Mouse (Mus musculus) lung, postnatal 36 days (tissue): ENCODE results near the gene Atxn1.

Experiments
- DNase-seq: peaks from one replicate; pipeline ENCODE4 v3.0.0; 2022; ENCODE audit warnings: mixed read lengths

Atxn1 gene

GRCm38 (mm10) chr13:45661283-45662185 is 303.3 kb downstream of the Atxn1 start:
- no peak for DNase-seq

DNA sequence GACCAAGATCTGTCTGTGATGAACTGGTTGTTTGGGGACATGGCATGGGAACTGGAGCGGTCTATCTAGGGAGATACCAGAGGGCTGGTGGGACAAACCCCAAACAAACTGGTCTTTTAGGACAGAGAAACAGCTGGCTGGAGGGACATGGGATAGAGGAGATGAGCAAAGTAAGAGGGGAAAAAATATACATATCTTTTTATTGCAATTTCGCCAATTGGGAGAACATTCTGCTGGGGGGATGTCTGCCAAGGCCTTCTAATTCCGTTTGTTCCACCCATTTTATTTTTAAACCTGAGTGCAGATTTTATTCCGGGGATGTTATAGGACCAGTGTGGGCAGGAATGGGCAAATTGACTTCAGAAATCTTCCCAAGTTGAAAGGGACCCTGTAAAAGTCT is 305.0 kb downstream of the Atxn1 start:
- no peak for DNase-seq

GRCm38 (mm10) chr13:45658343-45658742 is 306.5 kb downstream of the Atxn1 start:
- DNase-seq, result peak; percentile 75

DNA sequence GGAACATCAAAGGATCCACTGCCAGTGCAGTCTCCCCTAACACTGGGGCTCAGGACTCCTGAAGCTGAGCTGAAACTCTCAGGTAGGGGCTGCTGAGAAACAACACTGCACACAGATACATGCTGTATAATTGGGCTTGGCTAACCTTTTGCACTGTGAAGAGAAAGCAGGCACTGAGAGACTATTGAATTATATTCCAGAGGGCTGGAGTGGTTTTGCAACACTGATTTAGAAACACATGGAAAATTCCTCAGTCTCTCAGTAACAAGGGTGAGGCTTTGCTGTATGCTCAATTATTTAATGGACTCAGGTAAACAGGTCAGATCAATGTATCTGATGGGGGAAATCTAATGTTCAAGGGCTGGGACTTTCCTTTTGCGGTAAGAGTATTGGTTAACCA is 307.6 kb downstream of the Atxn1 start:
- DNase-seq, result peak; percentile 26

DNA sequence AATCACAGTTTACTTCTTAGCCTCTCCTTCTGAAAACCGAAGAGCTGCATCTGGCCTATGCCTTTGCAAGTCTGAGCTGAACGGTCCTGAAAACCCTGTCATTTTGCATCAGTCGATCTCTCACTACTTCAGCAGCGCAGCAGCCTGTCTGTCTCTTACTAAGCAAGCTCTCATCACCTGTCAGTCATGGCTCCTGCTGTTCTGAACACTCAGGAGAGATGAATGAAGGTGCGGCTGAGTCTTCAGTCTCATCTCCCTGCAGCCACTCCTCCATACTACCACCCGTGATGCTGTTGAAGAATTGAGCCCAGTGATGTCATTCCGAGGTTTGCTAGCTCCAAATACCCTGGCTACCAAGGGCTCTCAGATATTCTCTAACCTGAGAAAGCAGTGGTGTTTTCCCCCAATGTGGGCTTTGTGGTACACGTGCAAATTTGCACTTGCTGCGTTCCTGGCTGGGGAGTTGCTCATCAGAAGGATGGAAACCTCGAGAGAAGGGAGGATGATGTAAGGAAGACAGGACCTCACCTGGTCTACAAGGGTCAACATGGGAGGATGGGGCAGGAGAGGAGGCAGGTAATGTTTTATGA is 313.1 kb downstream of the Atxn1 start:
- no peak for DNase-seq

GRCm38 (mm10) chr13:45649197-45649812 is 315.5 kb downstream of the Atxn1 start:
- DNase-seq, result no peak

GRCm38 (mm10) chr13:45643780-45644395 is 320.9 kb downstream of the Atxn1 start:
- DNase-seq, result peak; percentile 38

DNA sequence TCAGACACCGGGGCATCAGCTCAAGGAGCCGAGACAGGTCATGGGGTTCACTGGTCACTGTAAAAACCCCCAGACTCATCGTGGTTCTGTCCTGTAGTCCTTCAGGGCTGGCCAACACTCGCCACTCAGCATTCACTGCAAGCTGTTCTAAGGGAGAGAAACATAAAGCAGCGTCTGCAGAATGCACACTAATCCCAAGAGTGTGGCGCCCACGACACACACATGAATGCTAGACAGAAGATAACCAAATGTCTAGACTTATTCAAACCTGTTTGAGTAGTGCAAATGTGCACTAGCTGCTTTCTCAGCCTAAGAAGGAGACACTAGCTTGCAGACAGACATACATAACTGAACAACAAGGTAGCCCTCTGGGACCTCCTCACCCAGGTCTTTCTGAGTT is 321.9 kb downstream of the Atxn1 start:
- DNase-seq, result no peak

GRCm38 (mm10) chr13:45640431-45640830 is 324.4 kb downstream of the Atxn1 start:
- DNase-seq, result no peak

GRCm38 (mm10) chr13:45638281-45638680 is 326.5 kb downstream of the Atxn1 start:
- no peak for DNase-seq

- DNase-seq, result peak; percentile 63
Measured at GRCm38 (mm10) chr13:45637324-45637723, 327.5 kb downstream of the Atxn1 start.

GRCm38 (mm10) chr13:45636435-45636834 is 328.4 kb downstream of the Atxn1 start:
- no peak for DNase-seq

- DNase-seq, result no peak
Measured at GRCm38 (mm10) chr13:45633918-45634317, 330.9 kb downstream of the Atxn1 start.

GRCm38 (mm10) chr13:45632133-45632532 is 332.7 kb downstream of the Atxn1 start:
- no peak for DNase-seq

GRCm38 (mm10) chr13:45630518-45631290 is 334.1 kb downstream of the Atxn1 start:
- peak; percentile 31 for DNase-seq

- no peak for DNase-seq
Measured at GRCm38 (mm10) chr13:45629750-45630149, 335.1 kb downstream of the Atxn1 start.

GRCm38 (mm10) chr13:45628341-45628740 is 336.5 kb downstream of the Atxn1 start:
- DNase-seq, result no peak

DNA sequence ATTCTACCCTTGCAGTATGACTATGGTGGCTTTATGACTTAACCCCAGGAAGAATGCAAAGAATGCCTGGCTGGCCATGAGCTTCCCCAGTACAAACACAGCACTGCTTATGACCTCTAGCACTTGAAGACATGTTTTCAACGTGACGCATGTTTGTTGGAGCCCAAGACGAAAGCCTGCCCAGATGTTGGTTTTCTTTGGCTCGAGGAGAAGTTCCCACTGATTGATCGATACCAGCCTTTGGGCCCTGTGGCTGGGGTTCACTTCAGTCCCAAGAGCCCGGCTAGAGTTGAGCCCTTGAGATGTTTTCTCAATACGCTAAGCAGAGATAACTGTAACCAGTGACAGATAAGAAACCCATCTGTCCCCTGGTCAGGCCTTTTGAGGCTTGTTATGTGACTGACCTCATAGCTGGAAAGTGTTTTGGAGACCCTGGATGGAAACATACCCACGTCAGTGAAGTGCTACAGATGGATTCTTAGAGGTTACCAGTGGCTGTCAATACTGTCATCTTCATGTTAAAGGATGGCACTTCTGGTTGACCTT is 337.5 kb downstream of the Atxn1 start:
- DNase-seq, result peak; percentile 62

DNA sequence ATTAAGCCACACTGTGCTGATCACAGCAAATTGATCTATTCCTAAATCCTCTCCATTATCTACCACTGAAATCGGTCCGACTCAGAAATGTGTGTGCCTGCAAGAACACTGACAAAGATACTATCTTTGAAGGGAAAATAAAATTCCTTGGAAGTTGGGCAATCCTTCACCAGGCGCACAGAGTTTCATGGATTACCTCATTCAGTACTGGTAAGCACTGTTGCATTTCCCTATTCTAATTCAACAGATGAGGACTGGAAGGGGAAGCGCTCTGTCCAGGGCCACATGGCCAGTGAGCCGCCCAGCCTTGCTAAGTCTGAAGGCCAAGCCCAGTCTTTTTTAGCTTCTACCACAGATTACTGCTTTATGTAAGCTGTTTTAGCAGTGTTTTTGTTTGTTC is 339.1 kb downstream of the Atxn1 start:
- no peak for DNase-seq

DNA sequence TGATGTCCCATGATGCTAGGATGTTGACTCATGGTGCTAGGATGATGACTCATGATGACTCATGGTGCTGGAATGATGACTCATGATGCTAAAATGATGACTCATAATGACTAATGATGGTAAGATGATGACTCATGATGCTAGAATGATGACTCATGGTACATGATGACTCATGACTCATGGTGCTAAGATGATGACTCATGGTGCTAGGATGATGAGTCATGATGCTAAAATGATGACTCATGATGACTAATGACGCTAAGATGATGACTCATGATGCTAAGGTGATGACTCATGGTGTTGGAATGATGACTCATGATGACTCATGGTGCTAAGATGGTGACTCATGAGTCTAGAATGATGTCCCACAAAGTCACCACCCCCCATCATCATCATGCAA is 341.0 kb downstream of the Atxn1 start:
- no peak for DNase-seq

DNA sequence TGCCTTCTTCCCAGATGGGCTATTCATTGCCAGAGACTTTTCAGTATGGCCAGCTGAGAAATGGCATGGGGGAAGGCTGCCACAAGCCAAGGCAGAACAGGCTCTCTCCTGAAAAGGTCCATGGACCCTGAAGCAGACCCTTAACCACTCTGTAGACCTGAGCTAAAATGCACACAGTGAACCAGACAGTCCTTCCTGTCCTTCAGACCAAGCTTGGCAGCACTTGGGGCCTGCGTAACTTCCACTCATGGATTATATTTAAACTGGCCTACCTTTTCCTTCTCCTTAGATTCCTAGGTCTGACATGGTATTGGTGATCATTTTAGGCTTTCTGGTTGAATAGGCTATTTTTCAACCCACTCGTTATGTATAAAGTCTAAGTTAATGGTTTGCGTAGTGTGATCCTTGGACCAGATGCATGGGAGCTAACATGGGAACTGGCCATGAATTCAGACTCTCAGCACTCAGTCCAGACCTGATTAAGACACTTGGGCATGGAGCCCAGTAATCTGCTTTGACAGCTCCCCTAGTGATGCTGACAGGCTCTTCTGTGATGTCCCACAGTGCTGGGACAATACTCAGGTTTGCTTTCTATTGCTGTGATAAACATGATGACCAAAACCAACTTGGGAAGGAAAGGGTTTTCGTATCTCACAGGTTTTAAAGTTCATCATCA is 341.8 kb downstream of the Atxn1 start:
- DNase-seq, result no peak

DNA sequence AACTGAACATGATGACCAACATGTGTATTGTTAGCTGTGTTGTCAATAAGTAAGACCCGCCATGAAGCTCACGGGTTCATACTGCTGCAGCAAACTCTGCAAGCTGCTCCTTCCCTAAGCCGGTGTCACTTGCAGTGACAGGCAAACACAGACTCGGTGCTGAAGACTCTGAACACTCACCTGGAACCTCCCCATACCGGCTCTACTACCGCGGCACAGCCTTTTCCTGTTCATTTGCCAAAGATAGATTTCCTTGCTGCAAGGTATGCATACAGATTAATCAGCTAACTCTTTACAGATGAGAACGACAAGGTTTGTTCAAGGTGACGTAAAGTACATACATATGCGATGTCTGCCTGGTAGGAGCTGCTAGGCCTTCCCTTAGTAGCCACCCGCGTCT is 344.1 kb downstream of the Atxn1 start:
- no peak for DNase-seq
